In the genomic region with DNA sequence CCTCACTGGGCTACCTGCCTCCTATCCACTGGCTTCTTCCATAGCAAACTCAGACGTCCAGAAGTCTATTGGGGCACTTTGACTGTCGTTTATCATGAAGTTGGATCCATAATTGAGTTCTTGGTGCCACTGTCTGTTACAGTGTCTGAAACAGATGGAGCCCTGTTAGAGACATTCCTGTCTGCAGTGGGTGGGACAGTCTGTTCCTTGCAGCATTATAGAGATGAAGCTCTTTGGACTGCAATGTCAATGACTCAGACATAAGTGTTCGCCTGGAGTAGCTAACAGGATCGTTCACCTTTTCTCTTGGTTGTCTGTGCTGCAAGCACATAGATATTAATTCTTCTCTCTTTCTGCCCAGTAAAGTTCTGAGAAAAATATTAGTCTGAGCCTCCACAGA, we compare ENCODE assay signal across 29 mouse cellular contexts. TPM values are rescaled to one million over a fixed set of nuclear protein-coding genes. Genes with fewer than 3 reads are reported as not detected.
"Had no signal": no experiment of that assay in that cellular context is flagged by ENCODE, and none has a peak within 500 bp of the region (broad histone marks: within the 10 kb centered on the region; RNA-seq: fewer than 3 reads in every experiment).

No protein-coding gene starts in this region.

- H3K9ac ChIP-seq: intestine, embryonic 15.5 days; kidney, embryonic 15.5 days; lung, embryonic 15.5 days; midbrain, embryonic 13.5 days; neural tube, embryonic 13.5 days; stomach, embryonic 15.5 days had no signal

- H3K27ac ChIP-seq: intestine, embryonic 15.5 days; kidney, embryonic 15.5 days; left cerebral cortex, adult 2 months; lung, embryonic 15.5 days; midbrain, embryonic 10.5 days; midbrain, embryonic 13.5 days; neural tube, embryonic 13.5 days; stomach, embryonic 15.5 days had no signal

- H3K9me3 ChIP-seq: intestine, embryonic 15.5 days; kidney, embryonic 15.5 days; lung, embryonic 15.5 days; megakaryocyte, embryonic 14.5 days; midbrain, embryonic 10.5 days; midbrain, embryonic 13.5 days; neural tube, embryonic 13.5 days; stomach, embryonic 15.5 days had no signal

- ATAC-seq: intestine, embryonic 15.5 days; midbrain, embryonic 13.5 days; midbrain, embryonic 16.5 days had no signal

- H3K27me3 ChIP-seq: intestine, embryonic 15.5 days; kidney, embryonic 15.5 days; lung, embryonic 15.5 days; midbrain, embryonic 13.5 days; neural tube, embryonic 13.5 days; stomach, embryonic 15.5 days had no signal

- H3K36me3 ChIP-seq: intestine, embryonic 15.5 days; kidney, embryonic 15.5 days; lung, embryonic 15.5 days; midbrain, embryonic 10.5 days; midbrain, embryonic 13.5 days; neural tube, embryonic 13.5 days; stomach, embryonic 15.5 days had no signal

- H3K4me2 ChIP-seq: intestine, embryonic 15.5 days; kidney, embryonic 15.5 days; lung, embryonic 15.5 days; midbrain, embryonic 13.5 days; neural tube, embryonic 13.5 days; stomach, embryonic 15.5 days had no signal

- DNase-seq: kidney, adult 11 months; kidney, adult 8-10 months; kidney, postnatal 10 days; kidney, postnatal 36 days; layer of hippocampus, postnatal 36 days; lung, adult 18-20 months; lung, postnatal 10 days; lung, postnatal 36 days; retina, postnatal 1 day; thymus, adult 18-20 months; thymus, postnatal 36 days had no signal

- H3K4me3 ChIP-seq: intestine, embryonic 15.5 days; kidney, embryonic 15.5 days; left cerebral cortex, adult 2 months; lung, embryonic 15.5 days; megakaryocyte, embryonic 14.5 days; midbrain, embryonic 10.5 days; midbrain, embryonic 13.5 days; myocyte; neural tube, embryonic 13.5 days; stomach, embryonic 15.5 days had no signal

RNA-seq across cellular contexts. Expression of a gene that starts 25.8 kb away (rescaled TPM):
- total RNA-seq: layer of hippocampus, adult 18-20 months; layer of hippocampus, postnatal 36 days; left cerebral cortex, adult 2 months; left cerebral cortex, postnatal 36 days; monocyte, adult 5-6 weeks; neutrophil, adult 5-6 weeks had no signal
- polyA plus RNA-seq: intestine, embryonic 15.5 days; kidney, embryonic 15.5 days; limb, embryonic 11.5 days; limb, embryonic 14.5 days; midbrain, embryonic 10.5 days; midbrain, embryonic 13.5 days; midbrain, embryonic 16.5 days; neural tube, embryonic 13.5 days; stomach, embryonic 15.5 days; urinary bladder, adult 2 months had no signal
